Mouse (Mus musculus): ENCODE results near the gene Wnt4.
A peak's percentile ranks its signal among the peaks of the same experiment; 100 is the strongest.

Wnt4 gene

DNA sequence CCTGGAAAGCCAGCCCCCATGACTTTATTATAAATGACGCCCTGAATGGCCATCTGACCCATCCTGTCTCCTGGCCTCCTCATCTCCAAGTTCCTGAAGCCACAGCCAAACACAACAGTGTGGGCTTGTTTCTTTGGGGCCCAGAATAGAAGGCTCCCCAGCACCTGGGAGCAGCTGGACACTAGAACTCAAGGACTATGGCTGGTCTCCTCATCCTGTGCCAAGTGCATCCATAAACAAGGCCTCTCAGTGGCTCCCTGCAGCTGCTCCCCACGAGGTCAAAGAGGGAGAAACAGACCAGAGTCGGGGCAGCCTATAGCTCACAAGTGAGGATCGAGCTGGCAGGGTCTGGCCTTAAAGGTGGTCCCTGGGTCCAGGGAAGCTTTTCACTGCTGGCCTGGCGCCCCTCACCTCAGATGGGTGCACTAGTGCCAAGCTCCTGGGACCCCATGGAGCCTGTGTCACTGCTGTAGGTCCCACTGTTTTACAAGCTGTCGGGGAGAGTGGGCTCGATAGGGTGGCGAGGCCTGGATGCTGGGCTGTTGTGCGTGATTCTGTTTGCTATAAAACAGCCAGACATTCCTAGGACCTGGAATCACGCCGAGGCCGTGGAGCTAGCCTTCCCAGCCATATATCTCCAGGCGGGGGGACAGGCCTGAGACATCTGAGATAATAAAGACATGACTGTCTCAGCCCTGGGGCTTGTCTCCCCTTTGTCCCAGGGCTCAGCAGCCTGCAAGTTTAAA lies 28.7 kb downstream of the Wnt4 start:
- DNase-seq (ENCODE audit: low read depth, low spot score) = no peak

DNA sequence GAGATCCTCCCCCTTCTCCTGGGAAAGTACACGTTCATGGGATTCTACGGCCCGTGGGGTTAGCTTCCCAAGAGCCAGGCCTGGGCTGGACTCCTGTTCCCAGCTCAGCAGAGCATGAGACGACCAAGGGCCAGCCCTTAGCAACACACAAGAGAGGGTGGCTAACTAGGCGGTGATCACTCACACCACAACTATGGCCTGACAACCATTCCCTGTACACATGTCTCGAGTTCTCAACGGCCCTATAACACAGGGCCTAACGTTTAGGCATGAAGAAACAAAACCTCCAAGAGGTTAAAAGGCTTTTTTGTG lies 29.2 kb downstream of the Wnt4 start:
- DNase-seq (ENCODE audit: low read depth, low spot score) = no peak

DNA sequence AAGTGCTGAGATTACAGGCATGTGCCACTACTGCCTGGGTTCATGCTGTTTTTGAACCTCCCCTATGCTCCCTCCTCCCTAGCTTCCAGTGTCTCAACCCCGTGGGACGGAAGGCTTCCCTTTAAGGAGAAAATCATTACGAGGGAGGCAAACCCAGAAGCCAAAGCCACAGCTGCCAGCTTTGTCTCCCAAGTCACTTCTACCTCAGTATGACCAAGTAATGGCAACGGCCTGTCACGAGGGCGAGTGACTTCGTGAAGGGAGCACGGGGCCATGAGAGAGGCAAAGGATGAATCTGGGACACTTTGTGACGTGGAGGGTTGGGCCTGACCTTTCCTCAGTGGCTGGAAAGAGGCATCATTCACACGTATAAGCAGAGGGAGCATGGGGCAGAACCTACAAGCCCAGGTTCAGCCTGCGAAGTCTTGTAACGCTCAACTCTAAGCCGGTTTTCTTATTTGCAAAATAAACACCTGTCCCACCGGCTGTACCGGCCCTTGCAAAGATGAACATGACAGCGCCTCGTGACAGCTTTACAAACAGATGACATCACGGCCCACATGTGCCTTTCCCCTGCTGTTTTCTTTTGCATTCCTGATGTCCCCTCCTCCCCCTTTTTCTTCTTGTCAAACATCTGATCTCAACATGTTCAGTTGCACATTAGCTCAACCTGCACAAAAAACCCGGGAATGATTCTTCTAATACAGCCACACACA lies 29.9 kb downstream of the Wnt4 start:
- no peak for DNase-seq (ENCODE audit: low read depth, low spot score)

DNA sequence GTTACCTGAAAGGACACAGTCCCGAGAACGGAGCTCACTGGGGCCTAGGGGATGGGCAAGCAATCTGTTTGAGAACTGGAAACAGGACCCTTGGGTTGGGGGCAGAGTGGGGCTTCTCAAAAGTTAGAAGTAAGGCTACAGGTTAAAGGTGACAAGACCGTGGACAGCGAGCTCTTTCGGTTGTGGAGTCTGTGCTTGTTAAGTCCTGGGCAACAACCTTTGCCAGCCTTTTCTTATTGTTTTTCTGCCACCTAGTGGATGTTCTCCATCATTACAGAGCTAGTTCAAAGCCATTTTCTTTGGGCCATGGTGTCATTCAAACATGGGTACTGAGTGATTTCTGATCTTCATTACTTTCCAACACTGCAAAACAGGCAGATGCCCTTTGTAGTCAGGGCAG lies 31.1 kb downstream of the Wnt4 start:
- DNase-seq (ENCODE audit: low read depth, low spot score) = peak; percentile 12

DNA sequence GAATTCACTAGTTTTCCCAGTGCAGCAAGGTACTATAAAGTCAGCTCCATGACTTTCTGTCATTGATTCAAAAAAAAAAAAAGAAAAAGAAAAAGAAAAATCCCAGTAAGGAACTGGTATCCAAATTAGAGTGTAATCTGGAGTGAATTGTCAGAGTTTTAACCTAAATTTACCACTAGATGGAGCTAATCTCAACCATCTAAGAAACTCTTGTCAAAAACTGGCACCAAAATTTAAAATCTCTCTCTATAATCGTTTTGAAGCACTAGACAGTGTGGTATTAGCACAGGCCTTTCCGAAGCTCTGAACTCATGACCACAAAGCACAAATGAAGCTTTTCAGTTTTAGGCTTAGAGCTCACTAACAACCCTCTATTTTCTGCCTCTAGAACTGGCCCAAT lies 36.2 kb downstream of the Wnt4 start:
- DNase-seq (ENCODE audit: low read depth, low spot score) = peak; percentile 18

DNA sequence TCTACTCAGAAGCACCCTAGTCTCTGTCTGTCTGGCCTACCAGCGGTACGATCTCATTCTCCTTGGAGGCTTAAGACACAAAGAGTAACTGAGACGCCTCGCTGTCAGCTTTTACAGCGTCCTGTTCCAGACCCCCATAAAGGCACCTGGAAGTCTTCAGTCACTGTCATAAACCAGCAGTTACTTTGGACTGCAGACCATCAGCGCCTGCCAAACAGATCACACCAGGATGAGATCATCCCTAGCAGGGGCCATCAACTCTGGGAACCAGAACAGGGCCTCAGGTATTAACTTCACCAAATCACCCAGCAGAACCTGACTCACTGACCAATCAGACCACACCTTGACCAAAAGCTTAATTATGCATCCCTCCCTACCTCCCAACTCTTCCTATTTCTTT lies 37.3 kb downstream of the Wnt4 start:
- DNase-seq (ENCODE audit: low read depth, low spot score) = no peak

DNA sequence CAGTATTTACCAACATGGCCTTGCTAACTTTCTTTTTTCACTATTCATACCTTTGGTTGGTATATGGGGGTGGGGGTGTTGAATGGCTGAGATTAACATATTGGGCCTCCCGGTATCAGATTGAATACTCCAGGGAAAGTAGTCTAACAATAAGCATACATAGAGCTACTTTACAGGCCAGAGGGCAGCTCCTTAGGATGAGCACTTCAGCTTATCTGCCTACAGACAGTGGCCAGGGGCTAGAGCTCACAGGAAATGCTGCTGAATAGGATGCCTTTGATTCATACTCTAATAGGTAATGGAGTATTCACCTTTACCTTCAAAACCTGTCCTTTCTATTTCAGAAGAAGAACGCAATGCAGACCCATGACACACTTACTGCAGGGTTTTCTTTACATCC lies 37.8 kb downstream of the Wnt4 start:
- DNase-seq (ENCODE audit: low read depth, low spot score) = no peak

DNA sequence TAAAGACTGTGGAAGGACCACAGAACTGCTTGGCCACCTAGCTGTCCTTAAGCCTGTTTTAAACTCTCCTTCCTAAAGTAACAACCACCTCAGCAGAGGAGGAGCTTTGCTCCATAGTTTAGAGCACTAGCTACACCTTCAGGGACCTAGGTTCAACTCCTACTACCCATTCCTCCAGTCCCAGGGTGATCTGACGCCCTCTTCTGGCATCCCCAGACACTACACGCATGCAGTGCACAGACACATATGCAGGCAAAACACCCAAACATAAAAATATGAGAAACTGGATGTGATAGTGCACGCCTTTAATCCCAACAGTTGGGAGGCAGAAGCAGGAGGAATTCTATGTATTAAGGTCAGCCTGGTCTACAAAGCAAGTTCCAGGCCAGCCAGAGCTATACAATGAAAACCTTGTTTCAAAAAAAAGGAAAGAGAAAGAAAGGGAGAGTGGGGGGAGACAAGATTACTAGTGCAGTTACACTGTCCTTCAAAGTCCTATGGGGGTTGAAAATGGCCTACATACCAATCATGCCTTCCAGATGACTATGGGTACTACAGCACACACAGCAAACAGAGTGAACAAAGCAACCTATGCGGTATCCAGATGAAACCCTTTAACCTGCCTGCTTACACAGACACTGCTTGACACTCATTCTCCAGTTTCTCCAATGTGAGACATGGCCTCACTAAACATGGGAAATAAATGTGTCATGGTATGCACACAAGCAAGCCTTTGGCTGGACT lies 38.9 kb downstream of the Wnt4 start:
- DNase-seq (ENCODE audit: low read depth, low spot score) = no peak

DNA sequence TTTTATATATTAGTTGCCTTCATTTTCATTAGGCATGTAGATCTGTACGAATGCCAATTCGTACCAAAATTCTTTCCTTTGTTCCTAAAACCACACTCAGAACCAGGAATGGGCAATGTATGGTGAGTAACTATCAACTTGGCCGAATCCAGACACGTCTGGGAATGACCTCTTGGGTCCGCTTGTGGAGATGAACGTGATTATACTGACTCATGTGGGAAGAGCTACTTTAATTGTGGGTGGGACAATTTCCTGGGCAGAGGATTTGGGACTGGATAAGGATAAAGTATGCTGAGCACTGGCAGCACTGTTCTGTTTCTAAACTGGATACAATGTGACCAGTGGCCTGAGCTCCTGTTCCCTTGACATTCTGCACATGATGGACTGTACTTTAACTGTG lies 47.6 kb downstream of the Wnt4 start:
- no peak for DNase-seq (ENCODE audit: low read depth, low spot score)

DNA sequence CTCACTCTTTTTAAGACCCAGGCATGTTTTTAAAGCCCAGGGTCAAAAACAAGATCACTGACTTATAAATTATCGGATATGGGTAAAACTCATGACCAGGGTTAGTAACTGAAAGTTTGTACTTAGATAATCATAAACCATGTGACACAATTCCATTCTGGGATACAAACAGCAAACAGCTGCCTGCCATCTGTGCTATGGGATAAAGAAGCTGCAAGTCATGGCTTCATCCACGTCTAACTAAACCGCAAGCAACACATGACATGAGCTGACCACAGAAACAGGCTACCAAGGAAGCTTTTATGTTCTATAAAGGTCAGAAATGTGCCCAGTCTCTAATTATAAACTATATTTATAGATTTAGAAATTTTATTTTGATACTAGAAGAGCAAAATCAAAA lies 49.2 kb downstream of the Wnt4 start:
- no peak for DNase-seq (ENCODE audit: low read depth, low spot score)

DNA sequence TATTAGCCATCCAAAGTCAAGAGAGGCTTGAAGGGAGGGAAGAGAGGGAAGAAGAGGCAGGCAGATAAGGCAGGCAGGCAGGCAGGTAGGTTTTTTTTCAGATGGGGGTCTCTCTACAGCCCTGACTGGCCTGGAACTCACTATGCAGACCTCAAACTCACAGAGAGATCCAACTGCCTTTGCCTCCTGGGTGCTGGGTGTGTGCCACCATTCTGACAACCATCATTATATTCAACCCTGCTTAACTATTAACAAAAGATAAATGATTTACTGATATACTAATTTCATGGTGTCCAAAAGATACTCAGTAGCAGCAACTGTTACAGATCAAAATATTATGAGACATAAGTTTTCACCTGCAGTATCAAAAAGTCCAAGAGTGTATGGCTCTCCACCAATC lies 54.8 kb downstream of the Wnt4 start:
- DNase-seq (ENCODE audit: low read depth, low spot score) = no peak

DNA sequence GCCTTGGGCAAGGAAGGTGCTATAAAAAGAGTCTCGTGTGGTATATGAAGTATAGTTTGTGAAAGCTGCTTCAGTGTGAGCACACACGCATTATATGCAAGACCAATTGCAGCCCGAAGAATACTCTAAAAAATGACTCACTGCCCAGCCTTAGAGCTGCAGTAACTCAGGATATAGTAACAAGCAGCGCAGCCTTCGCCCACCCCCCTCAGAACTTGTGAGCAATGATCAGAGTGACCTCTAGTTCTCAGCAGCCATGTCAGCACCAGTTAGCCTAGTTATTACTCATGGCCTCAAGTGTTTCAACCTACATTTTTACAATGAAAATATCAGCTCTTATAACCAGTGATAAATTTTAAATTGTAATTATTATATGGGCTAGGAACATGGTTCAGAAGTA lies 59.2 kb downstream of the Wnt4 start:
- DNase-seq (ENCODE audit: low read depth, low spot score) = no peak

DNA sequence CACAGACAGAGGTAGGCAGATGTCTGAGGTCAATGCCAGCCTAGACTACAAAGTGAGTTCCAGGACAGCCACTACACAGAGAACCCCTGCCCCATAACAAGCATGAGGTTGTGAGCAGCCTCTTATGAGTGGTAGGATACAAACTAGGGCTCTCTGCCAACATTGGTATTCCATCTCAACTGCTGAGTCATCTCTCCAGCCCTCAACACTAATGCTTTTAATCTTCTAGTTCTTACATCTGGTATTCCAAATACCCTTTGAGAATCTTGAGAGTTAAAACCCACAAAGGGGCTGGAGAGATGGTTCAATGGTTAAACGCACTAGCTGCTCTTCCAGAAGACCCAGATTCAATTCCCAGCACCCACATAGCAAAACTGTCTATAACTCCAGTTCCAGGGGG lies 62.1 kb downstream of the Wnt4 start:
- DNase-seq (ENCODE audit: low read depth, low spot score) = no peak

DNA sequence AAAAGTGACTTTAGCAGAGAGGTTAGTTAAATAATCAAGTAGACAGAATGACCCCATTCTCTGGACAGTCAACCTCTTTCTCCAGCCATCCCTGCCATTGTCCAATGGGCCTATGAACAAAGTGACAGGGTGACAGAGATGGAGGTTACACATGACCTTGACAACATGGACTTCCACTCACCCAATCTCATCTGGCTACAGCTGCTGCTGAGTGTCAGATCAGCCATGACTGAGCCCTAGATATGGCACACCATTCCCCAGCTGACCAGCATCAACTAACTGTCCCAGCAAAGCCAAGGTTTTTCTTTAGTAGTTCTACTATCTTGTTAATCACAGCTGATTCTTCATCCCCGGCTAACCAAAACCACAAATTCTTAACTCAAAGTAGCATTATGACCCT lies 65.5 kb downstream of the Wnt4 start:
- DNase-seq (ENCODE audit: low read depth, low spot score) = no peak

DNA sequence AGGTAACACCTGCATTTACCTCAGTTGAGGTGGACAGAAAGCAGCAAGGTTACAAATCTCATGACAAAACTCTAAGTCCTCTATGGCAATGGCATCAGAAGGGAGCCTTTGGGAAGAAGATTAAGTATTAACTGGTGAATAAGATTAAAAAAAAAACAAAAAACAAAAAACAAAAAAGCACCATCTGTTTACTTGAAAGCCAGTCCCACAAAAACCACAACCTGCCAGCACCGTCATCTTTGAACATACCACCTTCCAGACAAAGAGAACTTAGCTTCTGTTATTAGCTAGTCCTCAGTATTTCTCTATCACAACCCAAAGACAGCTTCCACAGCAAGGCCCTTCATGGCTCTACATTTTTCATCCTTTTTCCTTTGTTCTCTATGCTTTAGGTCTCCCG lies 67.8 kb downstream of the Wnt4 start:
- no peak for DNase-seq (ENCODE audit: low read depth, low spot score)

DNA sequence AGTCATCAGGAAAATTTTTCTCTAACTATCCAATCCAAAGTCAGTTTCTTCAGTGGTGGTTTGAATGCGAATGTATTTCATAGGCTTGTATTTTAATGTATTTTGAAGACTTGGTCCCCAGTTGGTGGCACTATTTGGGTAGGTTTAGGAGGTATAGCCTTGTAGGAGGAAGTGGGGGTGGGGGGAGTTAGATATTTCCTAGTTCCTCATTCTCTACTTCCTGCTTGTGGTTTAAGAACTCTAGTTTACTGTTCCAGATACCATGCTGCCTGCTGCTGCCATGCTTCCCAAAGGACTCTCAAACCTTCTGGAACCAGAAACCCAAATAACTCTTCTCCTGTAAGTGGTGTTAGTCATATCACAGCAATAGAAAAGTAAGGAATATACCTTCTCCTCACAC lies 68.5 kb downstream of the Wnt4 start:
- DNase-seq (ENCODE audit: low read depth, low spot score) = no peak
